Mouse (Mus musculus) common myeloid progenitor, adult 5-6 weeks (primary cell): ENCODE measurements around the gene Wdr78. TPM values are rescaled to one million over a fixed set of nuclear protein-coding genes. Genes with fewer than 3 reads are reported as not detected.

ENCODE experiments used
- ATAC-seq: replicated peaks from 2 replicates; pipeline ENCODE4 v1.8.0; 2016; ENCODE audit warnings: low read depth, mild to moderate bottlenecking, moderate TSS enrichment, inconsistent platforms; ENCODE audit not compliant: poor library complexity, severe bottlenecking
- total RNA-seq: library from RNA; stranded (forward); fragments of 200-1000, 187-1606 nt; gene quantifications from 2 replicates; pipeline ENCODE4 v1.2.3, GENCODE M21; 2017

Wdr78 gene
- total RNA-seq, 1 experiment from 2014 or later: 6.3 TPM

GRCm38 (mm10) chr4:102990016-102990415 is 124.3 kb downstream of the Wdr78 start:
- ATAC-seq: no peak

GRCm38 (mm10) chr4:102989391-102989790 is 125.0 kb downstream of the Wdr78 start:
- no peak for ATAC-seq

- ATAC-seq: no peak
Measured at GRCm38 (mm10) chr4:102988526-102988925, 125.8 kb downstream of the Wdr78 start.

Other genes starting within 250 kb of the Wdr78 start
- 1.6 and 2.1 TPM in 2 replicates for gene Tctex1d1, start 135.9 kb downstream of the Wdr78 start, total RNA-seq
- gene Insl5, start 87.7 kb downstream of the Wdr78 start, total RNA-seq: not detected in 2 replicates
- gene Mier1, start 165 bp downstream of the Wdr78 start, total RNA-seq: 89.1 and 119 TPM in 2 replicates
- 3.2 and 8.6 TPM in 2 replicates for gene Slc35d1, start 100.6 kb upstream of the Wdr78 start, total RNA-seq
- gene 4921539E11Rik, start 176.3 kb upstream of the Wdr78 start, total RNA-seq: not detected in 2 replicates
- 47.5 and 58.2 TPM in 2 replicates for gene Oma1, start 199.3 kb upstream of the Wdr78 start, total RNA-seq